In genomic region chr2:45975157-45975556, GRCm38 (mm10) we compare ENCODE assay signal across 25 mouse cellular contexts.
DNase-seq lines count a peak whose midpoint lies in the region; ATAC-seq and TF ChIP-seq lines count a peak whose summit lies in the region.
"Had no signal": no experiment of that assay in that cellular context is flagged by ENCODE, and none has a peak within 500 bp of the region (broad histone marks: within the 10 kb centered on the region; RNA-seq: fewer than 3 reads in every experiment).

No protein-coding gene starts in this region.

- no peak for TF ChIP-seq CTCF in G1E (IDR thresholded peaks at IDR 0.05; ENCODE audit: low read depth, low read length)

- H3K36me3 ChIP-seq in G1E (replicated peaks), result no peaks in the 10 kb centered on the region
- H3K36me3 ChIP-seq: embryonic facial prominence, embryonic 12.5 days; embryonic facial prominence, embryonic 15.5 days; forebrain, embryonic 15.5 days had no signal

- no peaks in the 10 kb centered on the region; the same call in 1 of the 2 replicates for H3K4me1 ChIP-seq in G1E (ENCODE audit: insufficient read depth, low read depth, low read length)
- H3K4me1 ChIP-seq: embryonic facial prominence, embryonic 12.5 days; embryonic facial prominence, embryonic 15.5 days; forebrain, embryonic 15.5 days had no signal

- peak; percentile 78 for ATAC-seq in G1E (ENCODE audit: extremely low read depth, insufficient number of reproducible peaks, low FRiP score, poor library complexity, severe bottlenecking)
- ATAC-seq in common myeloid progenitor, adult 5-6 weeks (replicated peaks; ENCODE audit: low read depth, poor library complexity, severe bottlenecking), result peak; percentile 99
- peak; percentile 86 for ATAC-seq in megakaryocyte progenitor cell, adult 5-6 weeks (replicated peaks; ENCODE audit: poor library complexity)
- ATAC-seq: forebrain, embryonic 15.5 days; hindbrain, postnatal 0 days; inflammation-experienced regulatory T-cells, adult 6 months; intestine, postnatal 0 days; Patski had no signal

- no peaks in the 10 kb centered on the region for H3K9me3 ChIP-seq in G1E (replicated peaks)
- H3K9me3 ChIP-seq: embryonic facial prominence, embryonic 12.5 days; embryonic facial prominence, embryonic 15.5 days; forebrain, embryonic 15.5 days had no signal

- no peaks in the 10 kb centered on the region for H3K27me3 ChIP-seq in G1E (ENCODE audit: insufficient read depth, low read length)
- H3K27me3 ChIP-seq: embryonic facial prominence, embryonic 12.5 days; embryonic facial prominence, embryonic 15.5 days; forebrain, embryonic 15.5 days; Patski had no signal

- intact Hi-C loops in heart, postnatal 14 days (cut with DNase I), result no loop called here

- no peak overlapping the region for H3K4me3 ChIP-seq in G1E (ENCODE audit: low read depth, low read length)
- H3K4me3 ChIP-seq: embryonic facial prominence, embryonic 12.5 days; embryonic facial prominence, embryonic 15.5 days; forebrain, embryonic 15.5 days had no signal

- peak; percentile 93 for DNase-seq in 416B (ENCODE audit: low read depth)
- no peak for DNase-seq in G1E (ENCODE audit: low spot score)
- no peak for DNase-seq in adrenal gland, adult 2 months
- DNase-seq in lung, adult 18-20 months, result no peak
- no peak for DNase-seq in heart, postnatal 14 days
- no peak for DNase-seq in embryo, embryonic 10 days (ENCODE audit: low spot score)
- DNase-seq: adrenal gland, postnatal 14 days; cerebellum, adult 11 months; cerebellum, adult 8-10 months; cerebellum, postnatal 10 days; cerebellum, postnatal 36 days; gastrocnemius, postnatal 10 days; gastrocnemius, postnatal 36 days; heart, adult 11 months; heart, postnatal 36 days; kidney, adult 2 months had no signal
